Mouse (Mus musculus) testis, adult 2 months (tissue): ENCODE data around the gene Cpa4.

Experiments used
- CTCF ChIP-seq: fragments of 200-500 bp; IDR thresholded peaks from 2 replicates; pipeline ENCODE4 v1.5.1; 2012; ENCODE audit warnings: low read depth, mild to moderate bottlenecking, inconsistent platforms, low read length, moderate library complexity; ENCODE audit not compliant: control insufficient read depth, insufficient read depth, insufficient replicate concordance
- POLR2A ChIP-seq: fragments of 200-500 bp; IDR thresholded peaks from 2 replicates; pipeline ENCODE4 v1.6.1; 2012; ENCODE audit warnings: low read depth, mild to moderate bottlenecking, inconsistent platforms, low read length, moderate library complexity; ENCODE audit not compliant: control insufficient read depth

DNA sequence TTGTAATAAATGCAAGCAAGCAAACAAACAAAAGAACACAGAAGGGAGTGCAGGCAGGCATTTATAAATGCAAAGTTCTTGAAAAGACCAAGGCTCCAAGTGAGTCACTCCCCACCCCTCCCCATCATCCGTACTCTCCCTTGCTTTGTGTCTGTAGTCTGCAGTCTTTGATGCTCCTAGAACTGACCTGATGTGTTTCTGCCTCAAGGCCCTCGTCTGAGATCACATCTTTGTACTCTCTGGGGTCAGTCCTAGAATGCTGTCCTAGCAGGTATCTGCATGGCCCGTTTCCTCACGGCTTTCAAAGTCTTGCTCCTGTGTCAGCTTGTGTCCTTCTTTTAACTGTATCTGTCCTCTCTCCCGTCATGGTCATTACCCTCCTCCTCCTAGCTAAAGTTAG, 51.4 kb downstream of the Cpa4 start:
- TF ChIP-seq CTCF (no peak), POLR2A (no peak)
